Mouse (Mus musculus): ENCODE results near the gene Hdhd5.

- TF ChIP-seq CTCF (IDR thresholded peaks at IDR 0.05; ENCODE audit: control insufficient read depth, insufficient read depth, low read length) (no peak), POLR2A (IDR thresholded peaks at IDR 0.05; ENCODE audit: borderline replicate concordance, control insufficient read depth, low read depth, low read length) (no peak)
These were observed 21.1 kb downstream of the Hdhd5 start for GRCm38 (mm10) chr6:120509975-120510374.
